Mouse (Mus musculus): ENCODE measurements around the gene Gm49354. TPM values are rescaled to one million over a fixed set of nuclear protein-coding genes. Genes with fewer than 3 reads are reported as not detected.
"Not testable (repeated sequence)": the region's sequence is repeated elsewhere in the genome, so short reads cannot be mapped to it uniquely, and the experiment has no call there.

The Gm49354 gene
- polyA plus RNA-seq (2012; ENCODE audit: insufficient read depth, insufficient read length, missing spikeins), result not detected in 2 replicates

- Histone ChIP-seq H3K4me3 (ENCODE audit: insufficient read depth, low read depth, low read length) (no peak within 1 kb of the TSS), H3K27ac (replicated peaks; ENCODE audit: low read depth, low read length) (no peak within 1 kb of the TSS), H3K4me1 (ENCODE audit: control insufficient read depth, insufficient read depth, insufficient read length, low read length) (no peaks in the 10 kb centered on the region)
Observed at GRCm38 (mm10) chr13:59782145-59782544, at the start of gene Gm49354. TSS of gene Gm49354 (minus strand) at chr13:59782245.

- peaks cover 4% of the 10 kb centered on the region; the same call in 1 of the 2 replicates for H3K4me1 ChIP-seq (ENCODE audit: control insufficient read depth, insufficient read depth, insufficient read length, low read length)
- H3K4me3 ChIP-seq (ENCODE audit: insufficient read depth, low read depth, low read length), result no peak overlapping the region
- H3K27ac ChIP-seq (replicated peaks; ENCODE audit: low read depth, low read length), result no peak overlapping the region
Observed at GRCm38 (mm10) chr13:59825966-59826365, 43.9 kb upstream of the Gm49354 start.

DNA sequence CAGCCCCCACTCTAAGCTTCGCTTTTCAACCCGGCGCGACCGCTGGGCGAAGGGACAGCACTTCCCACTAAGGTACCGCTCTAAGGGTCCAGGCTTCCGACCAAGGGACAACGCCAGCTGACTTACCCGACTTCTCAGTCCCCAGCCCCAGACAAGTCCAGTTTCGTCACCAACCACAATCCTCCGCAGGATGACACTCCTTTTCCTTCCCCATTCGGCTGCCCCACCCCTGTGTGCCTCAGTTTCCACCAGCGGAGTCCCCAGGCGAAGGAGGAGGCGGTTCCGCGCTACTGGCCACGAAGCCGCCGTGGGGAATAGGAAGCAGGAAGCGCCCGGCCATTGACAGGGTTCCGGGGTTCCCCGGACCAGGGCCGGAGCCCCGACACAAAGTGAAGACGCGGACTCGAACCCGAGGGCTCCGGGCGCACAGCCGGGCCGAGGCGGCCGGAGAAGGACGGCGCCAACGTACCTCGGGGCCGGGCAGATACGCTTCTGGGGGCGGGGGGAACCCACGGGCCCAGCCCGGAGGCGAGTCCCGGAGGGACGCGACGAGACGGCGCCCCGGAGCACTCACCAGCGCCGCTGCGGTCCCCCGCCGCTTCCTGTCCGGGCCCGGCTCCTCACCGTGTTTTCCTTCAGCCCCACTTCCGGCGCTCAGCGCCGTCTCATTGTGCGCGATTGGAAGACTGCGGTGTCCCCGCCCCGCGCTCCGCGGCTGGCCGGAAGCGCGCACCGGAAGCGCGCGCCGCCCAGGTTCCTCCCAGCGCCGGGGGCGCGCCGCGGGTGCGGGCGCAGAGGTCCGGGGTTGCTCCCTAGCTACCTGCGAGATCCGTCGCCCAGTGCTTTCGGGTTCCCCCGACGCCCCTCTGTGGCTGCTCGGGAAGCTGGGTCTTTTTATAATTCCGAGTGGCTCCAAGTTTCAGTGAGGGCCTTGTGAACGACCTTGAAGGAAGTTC, 40.7 kb upstream of the Gm49354 start, which contains the start of gene Tut7:
Gene Tut7, minus strand, starts transcription at position 641 of the 956 bp plus-strand sequence.
- Histone ChIP-seq H3K4me3 (ENCODE audit: insufficient read depth, low read depth, low read length) (peak within 1 kb of the TSS; percentile 99), H3K4me1 (ENCODE audit: control insufficient read depth, insufficient read depth, insufficient read length, low read length) (peaks cover 13% of the 10 kb centered on the region), H3K27ac (replicated peaks; ENCODE audit: low read depth, low read length) (peak within 1 kb of the TSS; percentile 95)

GRCm38 (mm10) chr13:59820836-59821235, 38.8 kb upstream of the Gm49354 start:
- peak overlapping the region; percentile 6; the same call in 1 of the 2 replicates for H3K4me3 ChIP-seq (ENCODE audit: insufficient read depth, low read depth, low read length)
- no peak overlapping the region for H3K27ac ChIP-seq (replicated peaks; ENCODE audit: low read depth, low read length)
- peaks cover 13% of the 10 kb centered on the region for H3K4me1 ChIP-seq (ENCODE audit: control insufficient read depth, insufficient read depth, insufficient read length, low read length)

- Histone ChIP-seq H3K27ac (replicated peaks; ENCODE audit: low read depth, low read length) (0 out of 2 replicates have a peak overlapping the region, but pooled peaks have one; percentile 33), H3K4me3 (ENCODE audit: insufficient read depth, low read depth, low read length) (peak overlapping the region; percentile 39), H3K4me1 (ENCODE audit: control insufficient read depth, insufficient read depth, insufficient read length, low read length) (peaks cover 13% of the 10 kb centered on the region)
Observed at GRCm38 (mm10) chr13:59820114-59820513, 38.1 kb upstream of the Gm49354 start.

DNA sequence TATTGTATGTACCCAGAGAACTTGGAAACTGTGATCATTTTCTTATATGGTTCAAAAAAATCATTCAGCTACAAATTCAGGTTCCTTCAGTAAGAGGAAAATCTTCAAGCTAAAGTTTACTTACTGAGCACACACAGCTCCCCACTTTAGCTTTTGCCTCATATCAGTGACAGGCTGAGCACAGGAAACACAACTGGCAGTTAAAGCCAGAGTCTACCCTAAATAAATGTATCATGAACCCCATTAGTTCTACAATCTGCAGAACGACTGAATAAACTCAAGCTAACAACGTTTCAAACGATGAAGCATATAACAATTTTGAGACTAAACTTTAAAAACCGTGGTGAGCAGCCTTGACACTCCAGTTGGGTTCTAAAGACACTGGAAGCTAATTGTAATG, 35.3 kb upstream of the Gm49354 start:
- Histone ChIP-seq H3K27ac (replicated peaks; ENCODE audit: low read depth, low read length) (no peak overlapping the region), H3K4me3 (ENCODE audit: insufficient read depth, low read depth, low read length) (no peak overlapping the region), H3K4me1 (ENCODE audit: control insufficient read depth, insufficient read depth, insufficient read length, low read length) (peaks cover 13% of the 10 kb centered on the region)

- Histone ChIP-seq H3K4me3 (ENCODE audit: insufficient read depth, low read depth, low read length) (no peak overlapping the region), H3K27ac (replicated peaks; ENCODE audit: low read depth, low read length) (no peak overlapping the region), H3K4me1 (ENCODE audit: control insufficient read depth, insufficient read depth, insufficient read length, low read length) (peaks cover 5% of the 10 kb centered on the region; the same call in 1 of the 2 replicates)
Observed at GRCm38 (mm10) chr13:59814109-59814591, 32.1 kb upstream of the Gm49354 start.

DNA sequence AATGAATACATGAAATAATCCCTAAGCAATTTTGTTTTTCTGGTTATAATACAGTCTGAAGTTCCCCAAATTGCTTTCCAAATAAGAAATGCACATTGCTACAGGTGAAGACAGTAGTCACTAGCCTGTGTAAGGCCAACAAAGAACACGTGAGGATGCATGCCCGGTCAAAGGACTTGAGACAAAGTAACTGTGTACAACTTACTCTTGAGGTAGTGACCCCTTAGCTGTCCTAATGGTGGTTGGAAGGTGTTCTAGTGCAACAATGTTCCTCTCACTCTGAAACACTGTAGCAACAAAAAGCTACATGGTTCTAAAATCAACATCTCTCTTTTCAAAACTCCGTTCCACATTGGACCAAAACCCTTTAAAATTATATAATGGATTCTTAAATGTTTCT, 29.5 kb upstream of the Gm49354 start:
- Histone ChIP-seq H3K4me3 (ENCODE audit: insufficient read depth, low read depth, low read length) (no peak overlapping the region), H3K4me1 (ENCODE audit: control insufficient read depth, insufficient read depth, insufficient read length, low read length) (no peaks in the 10 kb centered on the region), H3K27ac (replicated peaks; ENCODE audit: low read depth, low read length) (no peak overlapping the region)

DNA sequence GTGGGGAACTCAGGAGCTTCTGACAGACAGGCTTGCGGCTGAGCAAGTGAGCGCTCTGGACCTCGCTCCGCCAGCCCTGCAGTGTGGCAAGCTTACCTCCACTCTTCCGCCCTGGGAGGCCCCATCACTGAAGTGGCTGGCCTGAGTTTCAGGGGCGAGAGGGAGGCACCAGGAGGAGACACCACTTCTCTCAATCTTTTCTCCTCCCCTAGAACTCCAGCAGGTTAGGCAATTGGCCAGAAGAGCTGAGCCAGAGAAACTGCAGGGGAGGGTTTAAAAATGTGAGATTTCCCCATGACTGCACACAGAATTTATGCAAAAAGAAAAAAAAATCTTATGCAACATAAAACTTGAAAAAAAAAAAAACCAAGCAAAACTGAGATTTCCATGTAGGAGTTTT, 19.0 kb upstream of the Gm49354 start:
- H3K27ac ChIP-seq (replicated peaks; ENCODE audit: low read depth, low read length), result no peak overlapping the region
- H3K4me1 ChIP-seq (ENCODE audit: control insufficient read depth, insufficient read depth, insufficient read length, low read length), result no peaks in the 10 kb centered on the region
- H3K4me3 ChIP-seq (ENCODE audit: insufficient read depth, low read depth, low read length), result no peak overlapping the region

DNA sequence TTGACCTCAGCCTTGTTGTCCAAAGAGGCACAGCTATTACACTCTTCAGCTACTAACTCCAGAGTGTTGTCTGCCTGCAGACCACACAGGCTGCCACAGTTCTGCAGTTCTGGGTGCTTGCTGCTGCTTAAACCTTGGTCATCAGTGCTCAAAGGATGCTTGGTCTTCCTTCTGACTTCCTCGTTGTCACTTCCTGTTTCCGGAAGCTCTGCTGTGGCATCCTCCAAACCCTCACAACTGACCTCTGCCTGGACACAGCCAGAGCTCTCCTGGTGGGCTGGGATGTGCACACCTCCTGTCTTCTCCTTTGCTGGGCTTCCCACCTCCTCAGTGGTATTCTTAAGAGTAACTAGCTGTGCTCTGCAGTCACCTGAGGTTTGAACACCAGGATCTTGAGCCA, 18.0 kb upstream of the Gm49354 start:
- Histone ChIP-seq H3K4me1 (ENCODE audit: control insufficient read depth, insufficient read depth, insufficient read length, low read length) (no peaks in the 10 kb centered on the region), H3K4me3 (ENCODE audit: insufficient read depth, low read depth, low read length) (no peak overlapping the region), H3K27ac (replicated peaks; ENCODE audit: low read depth, low read length) (no peak overlapping the region)

DNA sequence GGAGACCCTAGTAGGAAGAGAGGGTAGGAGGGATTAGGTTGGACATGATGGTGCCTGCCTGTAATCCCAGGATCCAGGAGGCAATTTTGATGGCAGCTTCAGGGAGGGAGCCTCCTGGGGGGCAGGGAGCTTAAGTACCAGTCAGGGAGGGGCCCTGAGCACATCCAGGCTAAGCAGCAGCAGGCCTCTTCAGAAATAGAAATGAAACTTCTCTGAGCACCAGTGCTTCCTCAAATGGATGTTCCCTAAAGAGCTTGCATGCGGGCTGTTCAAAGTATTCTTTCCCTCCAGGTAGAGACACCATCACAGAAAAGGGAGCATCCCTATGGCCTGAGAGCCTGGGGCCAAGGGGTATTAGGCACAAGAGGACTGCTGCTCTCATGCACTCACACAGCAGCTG, 16.3 kb upstream of the Gm49354 start:
- Histone ChIP-seq H3K4me1 (ENCODE audit: control insufficient read depth, insufficient read depth, insufficient read length, low read length) (no peaks in the 10 kb centered on the region), H3K4me3 (ENCODE audit: insufficient read depth, low read depth, low read length) (no peak overlapping the region), H3K27ac (replicated peaks; ENCODE audit: low read depth, low read length) (no peak overlapping the region)

- no peaks in the 10 kb centered on the region for H3K4me1 ChIP-seq (ENCODE audit: control insufficient read depth, insufficient read depth, insufficient read length, low read length)
- no peak overlapping the region for H3K4me3 ChIP-seq (ENCODE audit: insufficient read depth, low read depth, low read length)
- no peak overlapping the region for H3K27ac ChIP-seq (replicated peaks; ENCODE audit: low read depth, low read length)
Observed at GRCm38 (mm10) chr13:59796466-59796848, 14.4 kb upstream of the Gm49354 start.

- no peak overlapping the region for H3K27ac ChIP-seq (replicated peaks; ENCODE audit: low read depth, low read length)
- no peak overlapping the region for H3K4me3 ChIP-seq (ENCODE audit: insufficient read depth, low read depth, low read length)
- H3K4me1 ChIP-seq (ENCODE audit: control insufficient read depth, insufficient read depth, insufficient read length, low read length), result no peaks in the 10 kb centered on the region
Observed at GRCm38 (mm10) chr13:59795807-59796465, 13.9 kb upstream of the Gm49354 start.

DNA sequence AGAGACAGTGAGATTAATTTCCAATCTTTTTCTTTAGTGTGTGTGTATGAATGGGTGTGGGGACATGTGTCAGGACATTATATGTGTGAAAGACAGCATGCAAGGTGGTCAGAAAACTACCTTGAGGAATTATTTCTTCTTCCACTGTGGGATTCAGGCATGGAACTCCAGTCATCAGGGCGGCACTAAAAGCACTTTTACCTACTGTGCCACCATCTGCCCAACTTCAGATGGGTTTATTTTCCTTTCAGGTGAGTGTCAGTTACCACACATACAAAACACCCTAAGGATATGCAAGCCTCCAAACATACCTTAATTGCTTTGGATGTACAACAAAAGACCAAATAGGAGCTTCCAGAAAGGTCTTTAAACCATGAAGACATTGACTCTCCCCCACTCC, 12.7 kb upstream of the Gm49354 start:
- Histone ChIP-seq H3K4me3 (ENCODE audit: insufficient read depth, low read depth, low read length) (no peak overlapping the region), H3K4me1 (ENCODE audit: control insufficient read depth, insufficient read depth, insufficient read length, low read length) (no peaks in the 10 kb centered on the region)

GRCm38 (mm10) chr13:59779744-59780264, 2.2 kb downstream of the Gm49354 start:
- not testable (repeated sequence) for H3K27ac ChIP-seq (replicated peaks; ENCODE audit: low read depth, low read length); H3K4me3 ChIP-seq (ENCODE audit: insufficient read depth, low read depth, low read length); H3K4me1 ChIP-seq (ENCODE audit: control insufficient read depth, insufficient read depth, insufficient read length, low read length)

More for the DNA sequence above, 12.7 kb upstream of the Gm49354 start:
- no peak overlapping the region for H3K27ac ChIP-seq (replicated peaks; ENCODE audit: low read depth, low read length)

Measured in brown adipose tissue, adult 24 weeks (tissue).